Mouse (Mus musculus): ENCODE measurements around the gene Myl6.

DNA sequence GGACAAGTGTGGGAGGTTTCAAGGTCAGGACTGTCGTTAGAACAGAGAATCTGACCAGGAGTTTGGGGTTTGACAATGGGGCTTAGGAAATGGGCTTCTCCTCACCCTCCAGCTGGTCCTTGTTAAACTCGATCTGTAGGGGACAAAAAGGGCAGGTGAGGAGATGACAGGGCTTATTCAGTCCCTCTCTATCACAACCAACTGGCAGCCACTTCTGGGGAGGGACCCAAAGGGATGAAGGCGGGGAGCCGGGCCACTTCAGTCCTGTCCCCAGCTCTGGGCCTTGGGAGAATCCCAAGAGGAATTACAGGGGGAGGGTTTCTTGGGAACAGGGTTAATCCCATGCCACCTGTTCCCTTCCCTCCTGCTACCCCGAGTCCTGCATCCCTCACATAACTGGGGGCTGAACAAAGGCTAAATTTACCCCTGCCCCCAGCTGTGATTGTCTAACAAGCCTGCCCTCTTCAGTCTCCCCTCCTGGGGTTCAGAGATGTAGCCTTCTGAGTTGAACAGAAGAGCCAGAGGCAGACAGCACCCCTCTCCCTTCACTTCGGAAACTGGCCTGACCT is 2.6 kb upstream of the Myl6 start:
- TF ChIP-seq POLR2A (IDR thresholded peaks at IDR 0.05; ENCODE audit: insufficient read length, low read depth) (peak; percentile 12), USF1 (IDR thresholded peaks at IDR 0.05; ENCODE audit: low read depth) (no peak)
